Mouse (Mus musculus) testis, postnatal 14 days (tissue): ENCODE results near the gene Dnah6.

Source experiments
- DNase-seq: peaks from one replicate; pipeline ENCODE4 v3.0.0; 2021; ENCODE audit warnings: low spot score

Dnah6 gene

DNA sequence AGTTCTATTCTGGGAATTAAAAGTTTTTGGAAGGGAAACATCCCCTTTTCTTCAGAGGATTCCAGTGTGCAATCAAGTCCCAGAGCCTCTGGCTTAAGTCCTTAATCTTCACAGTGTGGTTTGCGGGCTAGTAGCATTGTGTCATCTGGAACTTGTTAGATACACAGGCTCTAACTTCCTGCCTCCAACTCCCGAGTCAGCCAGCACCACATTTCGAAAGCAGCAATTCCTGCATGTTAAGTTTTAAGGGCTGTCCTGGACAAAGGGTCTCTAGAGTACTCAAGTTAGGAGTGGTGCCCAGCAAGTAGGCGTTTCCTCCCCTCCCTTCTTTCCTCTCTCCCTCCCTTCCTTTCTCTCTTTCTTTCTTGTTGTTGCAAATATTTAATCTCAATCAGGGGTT is 7.0 kb upstream of the Dnah6 start:
- DNase-seq = no peak

DNA sequence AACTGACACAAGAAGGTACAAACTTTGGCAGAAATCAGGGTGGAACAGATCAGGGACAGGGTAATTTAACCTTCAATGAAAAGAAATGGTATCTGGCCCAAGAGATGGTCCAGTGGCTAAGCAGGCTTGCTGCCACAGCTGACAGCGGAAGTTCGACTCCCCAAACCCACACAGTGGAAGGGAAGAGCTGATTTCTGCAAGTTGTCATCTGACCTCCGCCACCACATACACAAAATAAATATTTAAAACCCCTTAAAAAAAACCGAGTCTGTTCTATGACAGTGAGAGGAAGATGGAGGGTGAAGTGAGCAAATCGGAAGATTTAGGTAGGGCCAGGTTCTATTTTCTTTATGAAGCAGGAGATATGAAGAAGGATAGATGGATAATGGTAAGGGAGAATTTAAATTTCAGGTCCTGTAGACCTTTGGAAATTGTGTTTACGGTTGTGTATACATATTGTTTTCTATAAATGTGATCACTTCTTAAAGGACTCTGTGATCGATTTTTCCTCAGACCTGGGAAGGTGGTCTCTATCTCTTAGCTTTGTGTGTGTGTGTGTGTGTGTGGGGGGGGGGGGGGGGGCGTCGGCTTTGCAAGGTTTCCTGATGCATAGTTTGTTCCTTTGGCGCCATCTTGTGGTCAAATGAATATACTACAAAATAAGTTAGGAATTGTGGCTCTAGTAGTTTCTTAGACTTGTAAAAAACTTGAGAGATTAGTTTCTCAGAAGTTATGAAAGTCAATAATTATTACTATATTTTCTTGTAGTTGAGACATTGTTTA is 6.1 kb upstream of the Dnah6 start:
- DNase-seq = no peak

DNA sequence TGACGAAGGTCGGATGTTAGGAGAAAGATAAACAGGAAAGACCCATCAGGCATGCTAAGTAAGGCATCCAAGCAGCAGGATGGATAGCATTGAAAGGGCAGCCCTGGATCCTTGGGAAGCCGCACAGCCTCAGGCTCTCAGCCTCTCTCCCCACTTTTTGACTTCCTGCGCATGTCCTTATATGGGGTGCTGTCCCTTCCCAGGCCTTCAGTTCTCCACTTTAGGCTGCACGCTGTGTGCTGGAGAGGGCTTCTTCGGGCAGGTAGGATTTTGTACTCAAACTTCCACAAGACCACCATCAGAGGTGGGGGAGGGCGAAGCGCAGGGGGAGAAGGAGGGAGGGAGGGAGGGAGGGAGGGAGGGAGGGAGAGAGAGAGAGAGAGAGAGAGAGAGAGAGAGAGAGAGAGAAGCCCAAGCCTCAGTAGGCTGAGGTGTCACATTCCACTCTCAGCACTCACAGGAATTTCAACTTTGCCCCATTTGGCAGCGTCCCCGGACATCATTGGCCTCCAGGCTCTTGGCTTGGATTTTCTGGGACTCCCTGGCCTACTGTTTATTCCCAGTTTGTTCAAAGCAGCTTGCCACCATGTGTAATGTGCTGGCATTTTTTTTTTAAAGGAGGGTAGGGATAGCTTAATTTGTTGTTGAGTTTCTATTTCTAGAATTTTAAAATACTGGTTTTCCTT is 1.5 kb upstream of the Dnah6 start:
- DNase-seq = peak; percentile 58

DNA sequence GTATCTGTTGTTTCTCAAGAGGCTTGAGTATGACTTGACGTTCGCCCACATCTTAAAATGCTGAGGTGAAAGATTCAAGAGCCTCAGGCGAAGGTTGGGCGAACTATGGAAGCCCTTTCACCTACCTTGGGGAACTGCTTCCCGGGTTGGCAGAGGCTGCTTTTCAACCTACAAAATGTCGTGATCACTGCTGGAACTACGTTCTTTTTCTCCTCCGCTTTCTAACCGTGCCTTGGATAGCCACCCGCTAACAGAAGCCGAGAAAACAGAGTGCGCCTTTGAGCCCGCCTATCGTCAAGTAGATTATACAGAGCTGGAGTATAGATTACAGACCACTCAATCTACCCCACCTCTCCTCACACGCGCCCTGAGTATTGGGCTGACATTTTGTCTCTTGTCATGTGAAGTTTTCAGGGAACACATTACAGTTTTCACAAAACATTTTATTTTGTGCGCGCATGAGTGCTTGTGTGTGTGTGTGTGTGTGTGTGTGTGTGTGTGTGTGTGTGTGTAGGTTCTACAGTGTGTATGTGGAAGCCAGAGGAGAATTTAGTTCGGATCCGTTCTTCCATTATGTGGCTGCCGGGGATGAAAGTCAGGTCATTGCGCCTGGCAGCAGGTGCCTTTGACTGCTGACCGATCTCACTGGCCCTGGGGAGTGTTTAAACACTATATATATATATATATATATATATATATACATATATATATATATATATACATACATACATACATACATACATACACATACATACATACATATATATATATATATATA is 696 bp upstream of the Dnah6 start:
- peak; percentile 12 for DNase-seq

DNA sequence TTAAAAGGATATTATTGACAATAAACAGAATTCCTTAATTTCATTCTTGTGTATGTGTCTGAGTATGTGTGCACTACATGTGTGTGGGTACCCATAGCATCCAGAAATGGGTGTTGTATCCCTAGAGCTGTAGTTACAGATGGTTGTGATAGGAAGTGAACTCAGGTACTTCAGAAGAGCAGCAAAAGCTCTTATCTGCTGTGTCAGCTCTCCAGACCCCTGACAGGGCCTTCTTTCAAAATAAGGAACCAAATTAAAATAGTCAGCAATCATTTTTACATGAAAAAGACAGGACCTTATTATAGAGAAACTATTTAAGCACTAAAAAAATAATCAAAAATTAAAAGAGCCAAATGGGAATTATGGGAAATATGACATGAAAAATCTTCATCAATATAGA is 9.8 kb downstream of the Dnah6 start:
- no peak for DNase-seq

DNA sequence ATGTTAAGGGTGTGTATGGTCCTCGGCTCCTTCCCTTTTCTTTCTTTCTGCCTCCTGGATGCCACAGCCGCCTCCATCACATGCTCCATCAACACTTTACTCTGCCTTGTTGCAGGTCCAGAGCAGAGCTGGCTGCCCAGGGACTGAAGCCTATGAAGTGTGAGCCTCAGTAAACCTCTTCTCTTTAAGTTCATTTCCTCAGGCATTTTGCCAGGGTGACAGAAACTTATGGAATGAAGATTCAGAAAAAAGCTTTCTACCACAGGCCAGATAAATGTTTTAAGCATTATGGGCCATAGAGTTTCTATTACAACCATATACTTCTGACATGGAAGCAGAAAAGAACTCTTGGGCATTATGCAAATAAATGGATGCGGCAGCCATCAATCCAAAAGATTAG is 10.4 kb downstream of the Dnah6 start:
- DNase-seq = no peak

DNA sequence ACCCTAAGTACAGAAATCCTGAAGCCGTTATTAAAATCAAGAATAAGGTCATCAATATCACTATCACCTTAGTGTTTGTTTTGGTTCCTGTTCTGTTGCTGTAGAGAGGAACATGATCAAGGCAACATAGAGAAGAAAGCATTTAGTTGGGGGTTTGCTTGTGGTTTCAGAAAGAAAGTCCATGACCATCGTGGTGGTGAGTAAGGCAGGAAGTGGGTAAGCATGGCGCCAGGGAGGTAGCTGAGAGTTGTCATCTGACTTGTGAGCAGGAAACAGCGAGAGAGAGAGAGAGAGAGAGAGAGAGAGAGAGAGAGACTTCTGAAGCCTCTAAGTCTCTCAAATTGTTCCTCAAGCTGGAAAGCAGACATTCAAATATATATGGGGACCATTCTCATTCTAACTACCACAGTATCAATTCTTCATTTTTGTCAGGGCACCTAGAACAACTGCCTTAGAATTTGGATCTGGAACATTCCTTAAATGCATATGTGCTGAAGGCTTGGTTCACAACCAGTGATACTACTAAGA is 10.9 kb downstream of the Dnah6 start:
- DNase-seq = no peak

DNA sequence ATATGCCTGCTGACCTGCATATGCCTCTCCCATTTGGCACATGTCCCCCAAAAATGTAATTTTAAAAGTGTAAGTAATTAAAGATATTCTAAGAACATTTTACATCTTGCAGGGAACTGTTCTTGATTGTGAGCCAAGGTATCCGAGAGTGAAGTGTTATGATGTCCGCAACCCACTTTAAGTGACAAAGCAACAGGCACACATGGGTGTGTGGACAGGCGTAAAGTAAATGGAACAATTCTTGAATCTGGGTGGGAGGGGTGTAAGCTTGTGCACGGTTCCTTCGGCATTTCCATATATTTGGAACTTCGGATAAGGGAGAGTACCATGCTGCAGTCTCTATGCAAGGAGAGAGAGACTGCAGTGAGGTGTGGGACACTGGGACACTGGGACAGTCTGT is 11.9 kb downstream of the Dnah6 start:
- DNase-seq = no peak

DNA sequence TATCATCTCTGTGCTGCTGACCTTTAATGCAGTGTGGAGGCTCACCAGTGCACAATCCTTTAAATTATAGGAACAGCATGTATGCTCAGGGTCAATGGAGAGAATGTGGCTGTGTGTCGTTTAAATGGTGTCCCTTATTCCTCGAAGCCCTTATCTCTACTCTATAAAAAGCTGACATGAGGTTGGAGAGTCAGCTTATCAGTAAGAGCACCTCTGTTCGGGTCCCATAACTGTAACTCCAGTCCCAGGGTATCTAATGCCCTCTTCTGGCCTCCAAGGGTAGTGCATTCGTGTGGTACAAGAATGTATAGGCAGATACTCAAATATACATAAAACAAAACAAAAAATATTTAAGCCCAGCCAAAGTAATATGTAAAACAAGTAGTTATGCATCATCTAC is 16.5 kb downstream of the Dnah6 start:
- no peak for DNase-seq

DNA sequence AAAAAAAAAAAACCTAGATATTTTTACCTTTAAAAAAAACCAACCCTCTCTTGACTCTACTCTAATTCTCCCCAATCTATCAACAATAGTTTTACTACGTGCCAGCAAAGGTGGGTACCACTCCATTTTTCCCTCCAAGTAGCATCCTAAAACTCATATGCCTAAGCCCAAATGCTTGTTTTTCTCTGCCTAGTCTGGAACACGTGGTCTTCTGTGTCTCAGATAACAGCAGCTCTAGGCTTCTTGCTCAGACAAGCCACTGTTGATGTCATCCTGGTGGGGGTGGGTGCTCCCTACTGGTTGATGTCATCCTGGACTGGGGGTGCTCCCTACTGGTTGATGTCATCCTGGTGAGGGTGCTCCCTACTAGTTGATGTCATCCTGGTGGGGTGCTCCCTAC is 17.7 kb downstream of the Dnah6 start:
- DNase-seq = no peak

DNA sequence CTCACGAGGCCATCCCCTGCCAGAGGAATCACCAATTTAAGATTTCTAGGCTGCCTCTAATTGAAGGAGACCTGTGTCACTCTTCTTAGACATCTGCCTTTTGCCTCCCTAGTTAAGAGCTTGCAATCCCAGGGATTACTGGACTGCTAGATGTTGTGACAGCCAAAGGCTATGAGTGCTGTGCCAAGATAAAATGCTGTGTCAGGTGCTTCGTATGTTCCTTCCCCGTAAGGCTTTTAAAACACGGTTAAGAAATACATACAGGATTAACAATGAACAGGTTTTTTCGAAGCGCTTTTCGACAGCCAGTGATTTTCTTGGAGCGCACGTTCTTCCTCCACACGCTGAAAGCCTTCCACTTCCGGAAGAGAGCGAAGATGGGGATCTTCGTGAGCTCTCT is 26.2 kb downstream of the Dnah6 start:
- DNase-seq = no peak

DNA sequence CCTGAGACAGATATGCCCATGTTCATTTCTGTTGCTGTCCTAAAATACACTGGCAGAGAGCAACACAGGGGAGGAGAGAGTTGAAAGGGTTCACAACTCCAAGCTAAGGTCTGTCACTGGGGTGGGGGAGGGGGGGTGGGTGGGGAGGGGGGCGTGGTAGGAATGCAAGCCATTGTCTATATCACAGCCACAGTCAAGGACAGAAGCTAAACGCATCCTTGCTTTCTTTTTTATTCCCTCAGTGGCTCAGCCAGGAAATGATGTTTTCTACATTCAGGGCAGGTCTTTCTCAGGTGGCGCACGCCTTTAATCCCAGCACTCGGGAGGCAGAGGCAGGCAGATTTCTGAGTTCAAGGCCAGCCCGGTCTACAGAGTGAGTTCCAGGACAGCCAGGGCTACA is 30.7 kb downstream of the Dnah6 start:
- no peak for DNase-seq

DNA sequence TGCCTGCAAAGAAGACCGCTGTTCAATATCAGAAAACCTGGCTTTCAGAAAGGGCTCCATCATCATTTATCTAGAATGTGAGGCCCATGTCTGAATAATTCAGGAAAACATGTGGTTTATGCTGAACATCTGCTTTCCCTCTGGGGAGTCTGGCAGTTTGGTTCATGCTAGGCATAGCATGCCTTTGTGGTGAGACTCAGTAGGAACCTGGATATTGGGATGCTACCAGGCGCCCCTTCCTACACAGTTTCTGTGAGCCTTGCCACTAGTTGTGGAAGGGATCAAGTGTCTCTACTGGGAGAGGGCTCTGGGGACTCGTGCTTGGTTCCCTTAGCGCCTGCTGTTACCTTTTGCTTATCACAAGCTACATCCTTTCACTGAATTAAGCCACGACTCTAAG is 37.2 kb downstream of the Dnah6 start:
- DNase-seq = no peak

DNA sequence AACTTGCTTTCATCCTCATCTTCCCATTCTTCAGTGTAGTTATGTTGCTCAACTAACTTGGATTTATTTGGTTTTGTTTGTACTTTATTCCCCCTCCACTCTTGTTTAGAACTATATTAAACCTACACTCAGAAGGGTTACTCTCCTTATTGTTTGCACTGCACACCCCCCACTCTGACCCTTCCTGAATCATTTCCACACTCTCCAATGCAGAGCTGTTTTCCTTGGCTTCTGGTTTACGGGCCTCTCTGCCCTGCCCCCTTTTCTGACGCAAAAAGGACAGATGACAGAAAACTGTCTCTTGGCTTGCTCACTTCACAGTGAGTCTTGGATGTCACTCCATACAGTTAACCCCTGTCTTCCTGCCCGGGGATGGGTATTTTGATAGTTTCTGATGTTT is 38.5 kb downstream of the Dnah6 start:
- DNase-seq = no peak

DNA sequence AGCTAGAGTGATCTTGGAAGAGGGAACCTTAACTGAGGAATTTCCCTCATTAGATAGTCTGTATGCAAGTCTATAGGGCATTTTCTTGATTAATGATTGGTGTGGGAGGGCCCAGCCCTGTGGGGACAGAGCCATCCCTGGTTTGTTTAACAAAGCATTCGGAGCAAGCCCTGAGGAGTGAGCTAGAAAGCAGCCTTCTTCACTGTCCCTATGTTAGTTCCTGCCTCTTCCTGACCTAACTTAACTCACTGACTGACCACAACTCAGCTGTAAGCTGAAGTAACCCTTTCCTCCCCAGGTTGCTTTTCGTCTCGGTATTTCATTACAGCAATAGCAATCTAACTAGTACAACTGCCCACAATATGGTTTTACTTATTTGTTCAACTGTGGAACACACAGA is 39.0 kb downstream of the Dnah6 start:
- no peak for DNase-seq

DNA sequence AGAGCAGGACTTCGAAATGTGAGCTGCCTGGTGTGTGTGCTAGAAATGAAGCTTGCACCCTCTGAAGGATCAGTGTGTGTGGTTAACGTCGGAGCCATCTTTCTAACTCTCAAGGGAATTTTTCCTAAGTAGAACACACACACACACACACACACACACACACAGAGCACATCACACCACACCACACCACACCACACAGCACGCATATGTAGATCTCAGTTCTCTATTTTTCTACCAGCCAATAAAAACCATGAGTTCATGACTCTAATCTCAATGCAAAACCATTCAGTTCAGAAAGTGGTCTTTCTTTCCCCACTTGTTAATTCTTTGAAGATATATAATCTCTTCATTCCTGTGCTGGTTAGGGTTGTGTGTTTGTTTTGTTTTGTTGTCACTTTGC is 39.4 kb downstream of the Dnah6 start:
- no peak for DNase-seq

DNA sequence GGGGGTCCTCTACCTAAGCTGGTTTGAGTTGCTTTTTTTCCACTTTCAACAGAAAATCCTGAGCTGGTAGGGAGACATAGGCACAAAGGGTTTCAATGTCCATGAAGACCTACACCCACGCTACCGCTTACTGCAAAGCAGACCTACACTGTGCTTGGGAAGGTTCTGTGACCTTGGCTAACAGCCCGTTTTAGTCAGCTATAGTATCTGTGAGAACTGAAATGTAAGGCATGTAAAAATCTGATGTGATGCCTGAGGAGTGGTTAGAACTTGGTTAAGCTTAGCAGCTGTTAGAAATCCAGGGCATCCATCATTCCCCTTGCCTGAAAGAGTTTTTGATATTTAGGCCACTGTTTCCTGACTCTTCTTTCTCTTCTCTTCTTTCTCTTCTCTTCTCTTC is 46.3 kb downstream of the Dnah6 start:
- no peak for DNase-seq

DNA sequence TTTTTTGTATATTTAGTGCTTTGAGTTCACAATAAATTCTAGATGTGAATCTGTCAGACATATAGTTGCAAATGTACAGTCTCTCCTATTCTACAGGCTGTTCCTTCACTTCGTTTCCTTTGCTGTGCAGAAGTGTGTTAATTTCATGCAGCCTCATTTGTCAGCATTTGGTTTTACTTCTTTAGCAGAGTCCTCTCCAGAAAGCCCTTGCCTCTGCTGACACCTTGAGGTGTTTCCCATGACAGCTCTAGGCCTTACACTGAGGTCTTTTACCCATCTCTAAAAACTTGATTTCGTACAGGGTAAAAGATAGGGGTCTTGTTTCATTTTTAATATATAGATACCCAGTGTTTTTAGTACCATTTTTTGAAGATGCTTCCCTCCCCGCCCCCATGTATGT is 54.2 kb downstream of the Dnah6 start:
- no peak for DNase-seq

DNA sequence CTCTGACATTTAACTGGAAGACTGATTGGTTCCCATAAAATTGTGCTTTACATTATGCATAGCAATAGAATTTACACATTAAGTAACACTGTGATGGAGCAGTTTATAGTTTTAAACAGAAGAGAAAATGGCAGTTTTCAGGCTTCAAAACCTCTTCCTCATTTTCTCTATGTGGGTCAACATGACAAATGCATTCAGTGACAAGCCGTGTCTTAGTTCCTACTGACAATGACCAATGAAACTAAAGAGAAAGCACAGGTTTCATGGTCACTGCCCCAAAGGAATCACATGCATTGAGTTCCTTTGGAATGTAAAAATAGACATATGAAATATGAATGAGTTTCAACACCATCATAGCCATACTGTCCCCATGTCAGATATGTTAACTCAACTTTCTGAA is 58.5 kb downstream of the Dnah6 start:
- DNase-seq = no peak

DNA sequence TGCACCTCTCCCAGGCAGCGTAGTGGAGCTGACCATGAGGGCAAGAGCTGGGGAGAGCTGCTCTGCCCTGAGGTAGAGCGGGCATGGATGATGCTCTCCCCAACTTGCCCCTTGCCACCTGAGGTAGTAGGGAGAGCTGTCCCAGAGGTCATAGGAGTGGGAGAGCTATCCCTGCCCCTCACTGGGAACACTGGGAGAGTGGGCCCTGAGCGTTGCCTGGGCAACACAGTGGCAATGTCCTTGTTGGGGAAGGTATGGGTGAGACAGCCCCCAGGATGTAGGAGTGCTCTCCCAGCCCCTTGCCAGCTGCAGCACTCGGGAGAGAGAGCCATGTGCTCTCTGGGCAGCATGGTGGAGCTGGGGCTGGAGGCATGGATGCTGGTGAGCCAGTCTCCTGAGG is 60.1 kb downstream of the Dnah6 start:
- DNase-seq = no peak

DNA sequence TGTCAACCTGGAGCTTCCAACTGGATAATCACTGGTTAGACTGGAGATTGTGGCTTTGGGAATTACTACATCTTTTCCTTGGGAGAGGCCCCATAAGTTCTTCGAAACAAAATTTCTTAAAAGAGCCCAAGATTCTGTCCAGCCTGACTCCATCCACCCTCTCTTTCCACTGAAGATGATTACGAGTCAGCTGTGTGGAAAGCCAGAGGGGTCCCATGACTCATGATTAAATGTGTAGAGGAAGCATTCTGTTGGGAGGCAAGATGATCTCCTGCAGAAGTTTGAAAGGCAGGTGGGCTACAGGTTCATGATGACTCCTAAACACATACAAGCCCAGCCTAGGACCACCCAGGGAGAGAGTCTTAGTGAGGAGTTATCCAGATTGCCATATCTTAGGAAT is 66.0 kb downstream of the Dnah6 start:
- no peak for DNase-seq

DNA sequence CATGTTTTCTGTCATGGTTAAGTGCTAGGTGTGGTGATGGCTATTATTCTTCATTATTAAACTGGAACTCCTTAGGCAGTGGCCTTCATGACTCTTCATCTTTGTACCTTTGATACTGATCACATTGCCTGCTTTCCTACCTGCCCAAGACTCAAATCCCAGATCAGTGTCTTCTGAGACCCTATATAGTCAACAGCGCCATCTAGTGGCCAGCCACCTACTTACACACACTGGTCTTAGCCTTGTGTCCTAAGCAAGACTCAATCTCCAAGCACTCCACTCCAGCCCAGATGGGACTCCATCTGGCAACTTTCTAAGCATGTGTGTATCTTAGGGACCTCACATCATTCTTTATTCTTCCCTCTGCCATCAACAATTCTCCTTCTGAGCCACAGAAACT is 67.8 kb downstream of the Dnah6 start:
- DNase-seq = peak; percentile 70

DNA sequence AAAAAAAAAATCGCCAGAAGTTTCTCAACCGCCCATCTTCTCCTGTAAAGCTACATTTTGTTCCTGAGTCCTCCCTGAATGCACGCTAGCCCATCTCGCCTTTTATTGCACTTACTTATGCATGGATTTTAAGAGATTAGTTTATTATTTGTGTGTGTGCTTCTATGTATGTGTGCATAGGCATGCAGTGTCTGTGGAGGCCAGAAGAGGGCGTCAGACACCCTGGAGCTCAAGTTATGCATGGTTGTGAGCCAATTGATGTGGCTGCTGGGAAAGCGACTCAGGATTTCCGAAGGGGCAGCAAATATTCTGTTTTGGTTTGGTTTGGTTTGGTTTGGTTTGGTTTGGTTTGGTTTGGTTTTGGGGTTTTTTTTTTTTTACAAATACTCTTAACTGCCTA is 78.0 kb downstream of the Dnah6 start:
- no peak for DNase-seq
